Mouse (Mus musculus): Measurements from ENCODE around the gene Olfr1295. TPM values are rescaled to one million over a fixed set of nuclear protein-coding genes. Genes with fewer than 3 reads are reported as not detected.

Gene Olfr1295
- polyA plus RNA-seq (2012; rRNA removed) = not detected in 2 replicates

DNA sequence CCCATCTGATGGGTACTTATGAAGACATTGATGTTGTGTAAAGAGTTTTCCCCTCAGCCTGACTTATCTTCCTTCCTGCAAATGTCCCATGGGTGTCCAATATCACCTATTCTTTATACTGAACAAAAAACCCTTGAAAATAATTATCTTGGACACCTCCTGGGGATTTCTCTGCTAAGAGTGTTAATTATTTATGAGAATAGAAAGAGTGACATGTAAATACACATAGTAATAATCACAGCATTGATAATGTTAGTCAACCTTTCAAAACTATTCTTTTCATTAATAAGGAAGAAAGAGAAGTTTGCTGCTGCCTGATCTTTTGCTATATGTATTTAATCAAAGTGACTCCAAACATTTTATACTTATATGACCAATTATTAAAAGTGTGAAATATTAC is at the start of gene Olfr1295:
Gene Olfr1295 (minus strand): TSS at position 101 of the 400 bp plus-strand sequence.
- TF ChIP-seq POLR2A (IDR thresholded peaks at IDR 0.05; ENCODE audit: low read depth, low read length) (no peak), CTCF (conservative IDR thresholded peaks at IDR 0.05; ENCODE audit: insufficient read depth, insufficient read length, low read depth, low read length) (no peak)
- Histone ChIP-seq H3K4me1 (ENCODE audit: control insufficient read depth, insufficient read depth, low read length) (no peaks in the 10 kb centered on the region), H3K4me3 (ENCODE audit: insufficient read depth, low read depth, low read length) (no peak within 1 kb of the TSS), H3K36me3 (ENCODE audit: control insufficient read depth, insufficient read depth, low read length) (no peaks in the 10 kb centered on the region), H3K27me3 (replicated peaks; ENCODE audit: control insufficient read depth, insufficient read depth, low read length) (no peaks in the 10 kb centered on the region), H3K27ac (ENCODE audit: insufficient read depth, low read depth, low read length) (no peak within 1 kb of the TSS)
- no peak for DNase-seq

DNA sequence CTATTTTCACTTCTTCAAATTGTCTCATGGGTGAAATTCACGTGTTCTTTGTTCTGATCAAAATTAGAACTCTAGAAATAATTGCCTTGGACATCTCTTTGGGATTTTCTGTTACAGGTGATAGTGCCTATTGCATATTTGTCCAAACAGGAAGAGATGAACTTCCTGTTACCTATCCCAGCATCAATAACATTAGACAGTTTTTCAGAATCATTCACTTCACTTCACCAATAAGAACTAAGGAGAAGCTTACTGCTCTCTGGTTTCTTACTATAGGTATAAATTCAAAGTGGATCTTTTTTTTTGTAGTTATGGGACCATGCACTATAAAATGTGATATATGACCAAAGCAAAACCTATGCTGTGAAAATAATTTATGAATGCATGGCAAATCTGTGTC is 29.3 kb downstream of the Olfr1295 start, which contains the start of gene Olfr1294:
Gene Olfr1294 (minus strand): TSS at position 101 of the 400 bp plus-strand sequence.
- WGBS = 38% methylated on average over 1 of the region's 1 CpGs

DNA sequence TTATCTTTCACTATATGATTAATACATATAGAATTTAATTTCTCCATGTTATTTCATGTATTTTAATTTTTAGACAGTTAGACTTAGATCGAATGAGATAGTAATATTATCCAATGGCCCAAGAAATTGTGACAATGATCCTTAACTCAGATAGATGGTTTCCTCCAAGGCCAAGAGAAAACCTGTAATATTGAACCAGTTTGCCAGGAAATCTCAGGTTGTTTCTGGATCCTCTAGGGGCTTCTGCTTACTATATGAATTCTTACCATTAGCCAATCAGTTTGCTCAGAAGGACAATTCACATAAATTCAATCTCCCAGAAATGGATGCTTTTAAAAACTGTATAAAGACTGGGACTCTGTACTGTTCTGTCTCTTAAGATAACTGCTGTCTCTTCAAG is 44.6 kb downstream of the Olfr1295 start, which contains the start of gene Olfr1293-ps:
Gene Olfr1293-ps (plus strand): TSS at position 301 of the 400 bp plus-strand sequence.
- no peak for DNase-seq
- Histone ChIP-seq H3K27ac (ENCODE audit: insufficient read depth, low read depth, low read length) (no peak within 1 kb of the TSS), H3K4me3 (ENCODE audit: insufficient read depth, low read depth, low read length) (no peak within 1 kb of the TSS), H3K4me1 (ENCODE audit: control insufficient read depth, insufficient read depth, low read length) (no peaks in the 10 kb centered on the region), H3K27me3 (replicated peaks; ENCODE audit: control insufficient read depth, insufficient read depth, low read length) (no peaks in the 10 kb centered on the region), H3K36me3 (ENCODE audit: control insufficient read depth, insufficient read depth, low read length) (no peaks in the 10 kb centered on the region)
- no peak for TF ChIP-seq POLR2A (IDR thresholded peaks at IDR 0.05; ENCODE audit: low read depth, low read length)
- WGBS = 71% methylated on average over 1 of the region's 1 CpGs

More for the DNA sequence above, 29.3 kb downstream of the Olfr1295 start, which contains the start of gene Olfr1294:
- TF ChIP-seq POLR2A (IDR thresholded peaks at IDR 0.05; ENCODE audit: low read depth, low read length) (no peak), CTCF (conservative IDR thresholded peaks at IDR 0.05; ENCODE audit: insufficient read depth, insufficient read length, low read depth, low read length) (no peak)
- DNase-seq = no peak
- Histone ChIP-seq H3K27me3 (replicated peaks; ENCODE audit: control insufficient read depth, insufficient read depth, low read length) (no peaks in the 10 kb centered on the region), H3K4me1 (ENCODE audit: control insufficient read depth, insufficient read depth, low read length) (no peaks in the 10 kb centered on the region), H3K27ac (ENCODE audit: insufficient read depth, low read depth, low read length) (no peak within 1 kb of the TSS), H3K4me3 (ENCODE audit: insufficient read depth, low read depth, low read length) (no peak within 1 kb of the TSS), H3K36me3 (ENCODE audit: control insufficient read depth, insufficient read depth, low read length) (no peaks in the 10 kb centered on the region)

DNA sequence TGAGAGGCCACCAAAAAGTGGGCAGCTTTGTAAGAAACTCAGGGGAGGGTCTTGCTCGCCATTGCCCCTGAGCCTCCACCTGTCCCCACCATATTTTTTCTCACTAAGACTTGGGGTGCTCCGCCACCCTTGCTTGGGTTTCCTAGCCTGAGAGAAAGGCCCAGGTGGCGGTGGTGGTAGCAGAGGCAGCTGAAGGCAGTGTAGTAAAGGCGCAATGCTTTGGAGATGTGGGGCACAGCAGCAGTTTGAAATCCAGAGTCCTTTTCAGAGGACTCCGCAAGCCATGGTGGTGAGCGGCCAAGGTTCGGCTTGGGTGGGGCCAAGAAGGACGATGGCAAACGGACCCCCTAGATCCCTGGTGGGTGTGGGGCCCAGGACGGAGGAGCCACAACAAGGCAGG is 52.0 kb downstream of the Olfr1295 start:
- 85% methylated on average over 10 of the region's 10 CpGs for WGBS
- TF ChIP-seq POLR2A (IDR thresholded peaks at IDR 0.05; ENCODE audit: low read depth, low read length) = no peak
- TF ChIP-seq CTCF (conservative IDR thresholded peaks at IDR 0.05; ENCODE audit: insufficient read depth, insufficient read length, low read depth, low read length) = no peak
- no peak for DNase-seq
- no peaks in the 10 kb centered on the region for H3K27me3 ChIP-seq (replicated peaks; ENCODE audit: control insufficient read depth, insufficient read depth, low read length)
- H3K4me1 ChIP-seq (ENCODE audit: control insufficient read depth, insufficient read depth, low read length) = no peaks in the 10 kb centered on the region
- no peak overlapping the region for H3K4me3 ChIP-seq (ENCODE audit: insufficient read depth, low read depth, low read length)
- H3K36me3 ChIP-seq (ENCODE audit: control insufficient read depth, insufficient read depth, low read length) = no peaks in the 10 kb centered on the region
- no peak overlapping the region for H3K27ac ChIP-seq (ENCODE audit: insufficient read depth, low read depth, low read length)

Other genes starting within 250 kb of the Olfr1295 start
- not detected in 2 replicates for gene Olfr1281, start 243.2 kb downstream of the Olfr1295 start, polyA plus RNA-seq (2012; rRNA removed)
- not detected in 2 replicates for gene Olfr1282, start 233.6 kb downstream of the Olfr1295 start, polyA plus RNA-seq (2012; rRNA removed)
- not detected in 2 replicates for gene Olfr1283, start 202.9 kb downstream of the Olfr1295 start, polyA plus RNA-seq (2012; rRNA removed)
- gene Olfr1284, start 194.2 kb downstream of the Olfr1295 start, polyA plus RNA-seq (2012; rRNA removed) = not detected in 2 replicates
- not detected in 2 replicates for gene Olfr1286, start 146.6 kb downstream of the Olfr1295 start, polyA plus RNA-seq (2012; rRNA removed)
- not detected in 2 replicates for gene Olfr1287, start 120.5 kb downstream of the Olfr1295 start, polyA plus RNA-seq (2012; rRNA removed)
- gene Olfr1288, start 95.6 kb downstream of the Olfr1295 start, polyA plus RNA-seq (2012; rRNA removed) = not detected in 2 replicates
- not detected in 2 replicates for gene Olfr1289, start 88.9 kb downstream of the Olfr1295 start, polyA plus RNA-seq (2012; rRNA removed)
- not detected in 2 replicates for gene Olfr1290, start 75.9 kb downstream of the Olfr1295 start, polyA plus RNA-seq (2012; rRNA removed)
- gene Olfr1291-ps1, start 72.5 kb downstream of the Olfr1295 start, polyA plus RNA-seq (2012; rRNA removed) = not detected in 2 replicates
- not detected in 2 replicates for gene Olfr1293-ps, start 44.5 kb downstream of the Olfr1295 start, polyA plus RNA-seq (2012; rRNA removed)
- gene Olfr1294, start 29.4 kb downstream of the Olfr1295 start, polyA plus RNA-seq (2012; rRNA removed) = not detected in 2 replicates
- gene Olfr1297, start 56.8 kb upstream of the Olfr1295 start, polyA plus RNA-seq (2012; rRNA removed) = not detected in 2 replicates
- not detected in 2 replicates for gene Olfr1298, start 79.5 kb upstream of the Olfr1295 start, polyA plus RNA-seq (2012; rRNA removed)
- gene Olfr1299, start 91.7 kb upstream of the Olfr1295 start, polyA plus RNA-seq (2012; rRNA removed) = not detected in 2 replicates
- gene Olfr1301, start 181.3 kb upstream of the Olfr1295 start, polyA plus RNA-seq (2012; rRNA removed) = not detected in 2 replicates
- not detected in 2 replicates for gene Olfr1302, start 207.7 kb upstream of the Olfr1295 start, polyA plus RNA-seq (2012; rRNA removed)